Mouse (Mus musculus): ENCODE results near the gene Cry2. TPM values are rescaled to one million over a fixed set of nuclear protein-coding genes. Genes with fewer than 3 reads are reported as not detected.
"Not testable (repeated sequence)": the region's sequence is repeated elsewhere in the genome, so short reads cannot be mapped to it uniquely, and the experiment has no call there.

Gene Cry2
- polyA plus RNA-seq, 1 experiment from 2014 or later: 25.5 TPM

- no peaks in the 10 kb centered on the region; the same call in 1 of the 2 replicates for H3K36me3 ChIP-seq (ENCODE audit: control insufficient read depth, insufficient read depth, low read length)
- H3K4me1 ChIP-seq (replicated peaks; ENCODE audit: control insufficient read depth, insufficient read depth, low read length): peaks cover 6% of the 10 kb centered on the region; the same call in 1 of the 2 replicates
- H3K9me3 ChIP-seq (ENCODE audit: control insufficient read depth, low read length): no peaks in the 10 kb centered on the region
- no peaks in the 10 kb centered on the region for H3K27me3 ChIP-seq (ENCODE audit: control insufficient read depth, insufficient read depth, low read length)
- WGBS: 2% methylated on average over 22 of the region's 22 CpGs
- peak; percentile 37; the same call in 1 of the 2 replicates for ATAC-seq (replicated peaks; ENCODE audit: low FRiP score)
- no peak overlapping the region for H3K27ac ChIP-seq (ENCODE audit: low read depth, low read length)
- DNase-seq (ENCODE audit: low spot score): no peak
- peak overlapping the region; percentile 72 for H3K4me3 ChIP-seq (ENCODE audit: low read depth, low read length)
- peak overlapping the region; percentile 84 for H3K4me2 ChIP-seq (ENCODE audit: low read depth, low read length, severe bottlenecking)
- H3K9ac ChIP-seq (ENCODE audit: low read length): peak overlapping the region; percentile 88
Observed at GRCm38 (mm10) chr2:92400682-92401081, 33.2 kb downstream of the Cry2 start.

GRCm38 (mm10) chr2:92399877-92400276 lies 34.0 kb downstream of the Cry2 start:
- H3K4me3 ChIP-seq (ENCODE audit: low read depth, low read length); H3K27ac ChIP-seq (ENCODE audit: low read depth, low read length); H3K9me3 ChIP-seq (ENCODE audit: control insufficient read depth, low read length); H3K4me1 ChIP-seq (replicated peaks; ENCODE audit: control insufficient read depth, insufficient read depth, low read length); DNase-seq (ENCODE audit: low spot score); H3K36me3 ChIP-seq (ENCODE audit: control insufficient read depth, insufficient read depth, low read length); H3K27me3 ChIP-seq (ENCODE audit: control insufficient read depth, insufficient read depth, low read length); H3K4me2 ChIP-seq (ENCODE audit: low read depth, low read length, severe bottlenecking); H3K9ac ChIP-seq (ENCODE audit: low read length); ATAC-seq (replicated peaks; ENCODE audit: low FRiP score): not testable (repeated sequence)
- 50% methylated on average over 4 of the region's 4 CpGs for WGBS

- H3K27me3 ChIP-seq (ENCODE audit: control insufficient read depth, insufficient read depth, low read length): no peaks in the 10 kb centered on the region
- no peaks in the 10 kb centered on the region for H3K9me3 ChIP-seq (ENCODE audit: control insufficient read depth, low read length)
- ATAC-seq (replicated peaks; ENCODE audit: low FRiP score): no peak
- no peak overlapping the region for H3K9ac ChIP-seq (ENCODE audit: low read length)
- H3K4me3 ChIP-seq (ENCODE audit: low read depth, low read length): no peak overlapping the region
- WGBS: 94% methylated on average over 1 of the region's 1 CpGs
- H3K36me3 ChIP-seq (ENCODE audit: control insufficient read depth, insufficient read depth, low read length): no peaks in the 10 kb centered on the region
- no peak overlapping the region for H3K4me2 ChIP-seq (ENCODE audit: low read depth, low read length, severe bottlenecking)
- DNase-seq (ENCODE audit: low spot score): no peak
- H3K27ac ChIP-seq (ENCODE audit: low read depth, low read length): no peak overlapping the region
- peaks cover 12% of the 10 kb centered on the region for H3K4me1 ChIP-seq (replicated peaks; ENCODE audit: control insufficient read depth, insufficient read depth, low read length)
Observed at GRCm38 (mm10) chr2:92397436-92397835, 36.4 kb downstream of the Cry2 start.

GRCm38 (mm10) chr2:92395535-92395934 lies 38.3 kb downstream of the Cry2 start:
- H3K27me3 ChIP-seq (ENCODE audit: control insufficient read depth, insufficient read depth, low read length): no peaks in the 10 kb centered on the region
- no peak overlapping the region for H3K4me2 ChIP-seq (ENCODE audit: low read depth, low read length, severe bottlenecking)
- DNase-seq (ENCODE audit: low spot score) (no peak), ATAC-seq (replicated peaks; ENCODE audit: low FRiP score) (no peak)
- H3K9me3 ChIP-seq (ENCODE audit: control insufficient read depth, low read length): no peaks in the 10 kb centered on the region
- peaks cover 21% of the 10 kb centered on the region for H3K4me1 ChIP-seq (replicated peaks; ENCODE audit: control insufficient read depth, insufficient read depth, low read length)
- H3K27ac ChIP-seq (ENCODE audit: low read depth, low read length): no peak overlapping the region
- no peak overlapping the region for H3K4me3 ChIP-seq (ENCODE audit: low read depth, low read length)
- H3K36me3 ChIP-seq (ENCODE audit: control insufficient read depth, insufficient read depth, low read length): no peaks in the 10 kb centered on the region
- WGBS: 90% methylated on average over 3 of the region's 3 CpGs
- H3K9ac ChIP-seq (ENCODE audit: low read length): no peak overlapping the region

- DNase-seq (ENCODE audit: low spot score) (peak; percentile 85), ATAC-seq (replicated peaks; ENCODE audit: low FRiP score) (peak; percentile 11; the same call in 1 of the 2 replicates)
- H3K9ac ChIP-seq (ENCODE audit: low read length): peak overlapping the region; percentile 54
- peak overlapping the region; percentile 83 for H3K27ac ChIP-seq (ENCODE audit: low read depth, low read length)
- peak overlapping the region; percentile 56 for H3K4me2 ChIP-seq (ENCODE audit: low read depth, low read length, severe bottlenecking)
- H3K27me3 ChIP-seq (ENCODE audit: control insufficient read depth, insufficient read depth, low read length): no peaks in the 10 kb centered on the region
- no peaks in the 10 kb centered on the region for H3K36me3 ChIP-seq (ENCODE audit: control insufficient read depth, insufficient read depth, low read length)
- no peaks in the 10 kb centered on the region for H3K9me3 ChIP-seq (ENCODE audit: control insufficient read depth, low read length)
- peak overlapping the region; percentile 30 for H3K4me3 ChIP-seq (ENCODE audit: low read depth, low read length)
- WGBS: 2% methylated on average over 26 of the region's 26 CpGs
- H3K4me1 ChIP-seq (replicated peaks; ENCODE audit: control insufficient read depth, insufficient read depth, low read length): peaks cover 30% of the 10 kb centered on the region
Observed at GRCm38 (mm10) chr2:92392318-92393264, 41.3 kb downstream of the Cry2 start.

- DNase-seq (ENCODE audit: low spot score) (no peak), ATAC-seq (replicated peaks; ENCODE audit: low FRiP score) (no peak)
- Histone ChIP-seq H3K9me3 (ENCODE audit: control insufficient read depth, low read length) (no peaks in the 10 kb centered on the region), H3K27ac (ENCODE audit: low read depth, low read length) (peak overlapping the region; percentile 83), H3K4me1 (replicated peaks; ENCODE audit: control insufficient read depth, insufficient read depth, low read length) (peaks cover 30% of the 10 kb centered on the region), H3K36me3 (ENCODE audit: control insufficient read depth, insufficient read depth, low read length) (peaks cover 5% of the 10 kb centered on the region; the same call in 1 of the 2 replicates), H3K4me3 (ENCODE audit: low read depth, low read length) (peak overlapping the region; percentile 30), H3K27me3 (ENCODE audit: control insufficient read depth, insufficient read depth, low read length) (no peaks in the 10 kb centered on the region), H3K4me2 (ENCODE audit: low read depth, low read length, severe bottlenecking) (peak overlapping the region; percentile 56), H3K9ac (ENCODE audit: low read length) (peak overlapping the region; percentile 54)
- 24% methylated on average over 11 of the region's 11 CpGs for WGBS
Observed at GRCm38 (mm10) chr2:92391703-92392317, 42.0 kb downstream of the Cry2 start.

GRCm38 (mm10) chr2:92391116-92391515 lies 42.7 kb downstream of the Cry2 start:
- no peaks in the 10 kb centered on the region for H3K9me3 ChIP-seq (ENCODE audit: control insufficient read depth, low read length)
- peaks cover 30% of the 10 kb centered on the region for H3K4me1 ChIP-seq (replicated peaks; ENCODE audit: control insufficient read depth, insufficient read depth, low read length)
- no peak overlapping the region; the same call in 1 of the 2 replicates for H3K4me2 ChIP-seq (ENCODE audit: low read depth, low read length, severe bottlenecking)
- H3K4me3 ChIP-seq (ENCODE audit: low read depth, low read length): no peak overlapping the region
- no peak for ATAC-seq (replicated peaks; ENCODE audit: low FRiP score)
- no peak for DNase-seq (ENCODE audit: low spot score)
- H3K9ac ChIP-seq (ENCODE audit: low read length): no peak overlapping the region
- H3K36me3 ChIP-seq (ENCODE audit: control insufficient read depth, insufficient read depth, low read length): peaks cover 8% of the 10 kb centered on the region; the same call in 1 of the 2 replicates
- no peaks in the 10 kb centered on the region for H3K27me3 ChIP-seq (ENCODE audit: control insufficient read depth, insufficient read depth, low read length)
- WGBS: 90% methylated on average over 8 of the region's 8 CpGs
- no peak overlapping the region for H3K27ac ChIP-seq (ENCODE audit: low read depth, low read length)

GRCm38 (mm10) chr2:92390206-92390930 lies 43.5 kb downstream of the Cry2 start:
- Histone ChIP-seq H3K9me3 (ENCODE audit: control insufficient read depth, low read length) (no peaks in the 10 kb centered on the region), H3K9ac (ENCODE audit: low read length) (no peak overlapping the region), H3K4me3 (ENCODE audit: low read depth, low read length) (no peak overlapping the region), H3K27me3 (ENCODE audit: control insufficient read depth, insufficient read depth, low read length) (no peaks in the 10 kb centered on the region), H3K4me2 (ENCODE audit: low read depth, low read length, severe bottlenecking) (no peak overlapping the region; the same call in 1 of the 2 replicates), H3K36me3 (ENCODE audit: control insufficient read depth, insufficient read depth, low read length) (peaks cover 10% of the 10 kb centered on the region; the same call in 1 of the 2 replicates), H3K27ac (ENCODE audit: low read depth, low read length) (peak overlapping the region; percentile 67), H3K4me1 (replicated peaks; ENCODE audit: control insufficient read depth, insufficient read depth, low read length) (peaks cover 30% of the 10 kb centered on the region)
- 84% methylated on average over 6 of the region's 6 CpGs for WGBS
- ATAC-seq (replicated peaks; ENCODE audit: low FRiP score): no peak
- DNase-seq (ENCODE audit: low spot score): no peak
